Mouse (Mus musculus) limb, embryonic 11.5 days (tissue): ENCODE results near the gene Gm45140. TPM values are rescaled to one million over a fixed set of nuclear protein-coding genes. Genes with fewer than 3 reads are reported as not detected.

ENCODE experiments used
- ATAC-seq: fragments of 200-750 bp; cut with Nextera tagmentation; 2 replicates; pipeline ENCODE4 v1.8.0; 2017; ENCODE audit warnings: low read depth; ENCODE audit not compliant: insufficient number of reproducible peaks, low FRiP score, low TSS enrichment
- DNase-seq: peaks from one replicate; pipeline ENCODE4 v3.0.0-alpha.2; 2015; ENCODE audit warnings: low spot score
- H3K27ac ChIP-seq: fragments of 300-500 bp; sonication (generic); replicated peaks from 2 replicates; pipeline ENCODE4 v1.5.1; 2014; ENCODE audit warnings: low read depth, mild to moderate bottlenecking, low read length
- H3K27me3 ChIP-seq: fragments of 300-500 bp; sonication (generic); 2 replicates; pipeline ENCODE4 v1.6.1; 2014; ENCODE audit warnings: mild to moderate bottlenecking, low read length, mixed read lengths; ENCODE audit not compliant: control insufficient read depth, insufficient read depth
- H3K36me3 ChIP-seq: fragments of 300-500 bp; sonication (generic); 2 replicates; pipeline ENCODE4 v1.6.1; 2014; ENCODE audit warnings: mild to moderate bottlenecking, low read length, moderate library complexity, mixed read lengths; ENCODE audit not compliant: control insufficient read depth, insufficient read depth
- H3K4me1 ChIP-seq: fragments of 300-500 bp; sonication (generic); 2 replicates; pipeline ENCODE4 v1.6.1; 2014; ENCODE audit warnings: low read length, mixed read lengths; ENCODE audit not compliant: control insufficient read depth, insufficient read depth
- H3K4me2 ChIP-seq: fragments of 300-500 bp; sonication (generic); 2 replicates; pipeline ENCODE4 v1.6.1; 2014; ENCODE audit warnings: low read depth, mild to moderate bottlenecking, moderate library complexity; ENCODE audit not compliant: severe bottlenecking
- H3K4me3 ChIP-seq: fragments of 300-500 bp; sonication (generic); 2 replicates; pipeline ENCODE4 v1.5.1; 2014; ENCODE audit warnings: low read depth, low read length
- H3K9ac ChIP-seq: fragments of 300-500 bp; sonication (generic); 2 replicates; pipeline ENCODE4 v1.6.1; 2014; ENCODE audit warnings: mild to moderate bottlenecking, low read length
- H3K9me3 ChIP-seq: fragments of 300-500 bp; sonication (generic); 2 replicates; pipeline ENCODE4 v1.6.1; 2016; ENCODE audit warnings: low read length; ENCODE audit not compliant: control insufficient read depth
- WGBS: fragments of 180-500 bp; shearing (Covaris S2); extraction: QIAGEN DNeasy Blood & Tissue Kit; methylation state at CpG from one replicate; pipeline ENCODE4 v1.1.7; 2014; 5-methylcytosine and 5-hydroxymethylcytosine counted together
- polyA plus RNA-seq: library from polyadenylated mRNA; unstranded; fragments of >200 nt; fragmentation: Nextera tagmentation; extraction: Ambion mirVana; gene quantifications from 2 replicates; pipeline ENCODE4 v1.2.1, GENCODE M21; 2014

The Gm45140 gene
- polyA plus RNA-seq, 1 experiment from 2014 or later, result 2.8 TPM

DNA sequence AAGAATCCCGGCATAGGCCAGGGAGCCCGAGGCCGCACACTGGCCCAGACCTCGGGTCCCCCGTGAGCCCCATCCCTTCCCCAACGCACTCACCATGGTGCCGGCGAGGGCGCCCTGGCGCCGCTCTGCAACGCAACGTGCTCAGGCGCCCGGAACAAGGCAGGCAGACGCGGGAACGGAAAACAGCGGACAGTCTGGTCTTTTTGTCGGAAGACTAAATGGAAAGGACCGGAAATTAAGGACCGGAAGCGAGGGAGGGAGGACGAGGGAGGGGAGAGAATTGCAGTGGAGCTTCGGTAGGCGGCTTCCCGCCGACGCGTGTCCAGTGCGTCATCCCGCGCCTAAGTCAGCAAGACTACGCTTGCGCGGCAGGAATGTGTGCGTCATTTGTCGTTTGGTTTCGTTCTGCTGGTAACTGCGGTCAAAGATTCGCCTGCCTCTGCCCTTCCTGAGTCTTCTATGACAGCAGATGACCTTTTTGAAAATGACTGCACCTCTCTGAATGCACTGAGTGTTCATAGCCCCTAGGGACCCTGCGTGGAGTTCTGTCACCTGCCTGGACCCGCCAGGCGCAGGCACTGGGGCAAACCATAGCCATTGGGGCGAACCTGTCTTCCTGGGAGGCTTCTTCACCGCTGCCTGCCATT, 3.1 kb upstream of the Gm45140 start, which contains the start of gene Isy1:
TSS of gene Isy1 (minus strand) at position 248 of the 647 bp plus-strand sequence.
- H3K36me3 ChIP-seq, result peaks cover 15% of the 10 kb centered on the region

DNA sequence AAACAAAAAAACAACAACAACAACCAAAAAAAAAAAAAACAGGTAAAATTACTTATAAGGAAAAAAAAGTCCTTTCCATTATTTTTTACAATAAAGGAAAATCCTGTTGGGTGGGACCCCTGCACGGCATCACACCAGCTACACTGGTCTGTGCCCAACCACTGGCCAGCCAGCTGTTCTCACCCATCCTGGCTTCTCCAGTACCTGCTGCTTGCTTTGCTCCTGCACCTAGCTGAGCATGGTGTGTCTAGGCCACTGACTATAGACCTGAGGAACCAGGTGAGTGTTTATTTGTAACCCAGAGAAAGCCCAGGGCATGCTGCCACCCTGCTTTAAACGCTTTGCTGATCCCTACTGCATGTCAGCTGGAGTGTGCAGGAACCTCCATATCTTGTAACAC, 15.2 kb downstream of the Gm45140 start:
- Histone ChIP-seq H3K27me3 (no peaks in the 10 kb centered on the region), H3K9ac (no peak overlapping the region), H3K4me1 (no peaks in the 10 kb centered on the region), H3K27ac (no peak overlapping the region), H3K4me2 (no peak overlapping the region), H3K4me3 (no peak overlapping the region), H3K36me3 (peaks cover 45% of the 10 kb centered on the region), H3K9me3 (no peaks in the 10 kb centered on the region)
- ATAC-seq, result no peak
- WGBS, result 93% methylated on average over 2 of the region's 2 CpGs
- DNase-seq, result no peak

More for the DNA sequence above, 3.1 kb upstream of the Gm45140 start, which contains the start of gene Isy1:
- Histone ChIP-seq H3K9me3 (no peaks in the 10 kb centered on the region), H3K4me3 (peak within 1 kb of the TSS; percentile 50), H3K4me2 (peak within 1 kb of the TSS; percentile 60), H3K4me1 (no peaks in the 10 kb centered on the region), H3K27ac (peak within 1 kb of the TSS; percentile 44), H3K9ac (peak within 1 kb of the TSS; percentile 76), H3K27me3 (no peaks in the 10 kb centered on the region)
- under 1% methylated on average over 46 of the region's 46 CpGs for WGBS
- ATAC-seq, result peak; percentile 91
- peak; percentile 95 for DNase-seq

DNA sequence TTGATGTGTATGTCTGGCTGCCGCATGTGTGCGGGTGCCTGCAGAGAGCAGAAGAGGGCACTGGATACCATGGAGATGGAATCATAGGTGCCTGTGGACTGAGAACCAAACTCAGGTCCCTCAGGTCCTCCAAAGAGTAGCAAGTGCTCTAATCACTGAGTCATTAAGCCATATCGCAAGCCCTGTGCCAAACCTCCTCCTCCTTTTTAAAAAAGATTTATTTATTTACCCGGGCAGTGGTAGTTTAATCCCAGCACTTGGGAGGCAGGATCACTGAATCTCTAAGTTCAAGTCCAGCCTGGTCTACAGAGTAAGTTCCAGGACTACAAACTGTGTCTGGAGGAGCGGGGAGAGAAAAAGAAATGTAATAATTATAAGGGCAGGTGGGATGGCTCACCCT, 21.1 kb downstream of the Gm45140 start:
- WGBS, result 95% methylated on average over 5 of the region's 5 CpGs
- Histone ChIP-seq H3K4me2 (no peak overlapping the region), H3K36me3 (peaks cover 15% of the 10 kb centered on the region), H3K4me1 (no peaks in the 10 kb centered on the region), H3K27me3 (no peaks in the 10 kb centered on the region), H3K27ac (no peak overlapping the region), H3K4me3 (no peak overlapping the region), H3K9ac (no peak overlapping the region), H3K9me3 (no peaks in the 10 kb centered on the region)
- no peak for ATAC-seq
- DNase-seq, result no peak

DNA sequence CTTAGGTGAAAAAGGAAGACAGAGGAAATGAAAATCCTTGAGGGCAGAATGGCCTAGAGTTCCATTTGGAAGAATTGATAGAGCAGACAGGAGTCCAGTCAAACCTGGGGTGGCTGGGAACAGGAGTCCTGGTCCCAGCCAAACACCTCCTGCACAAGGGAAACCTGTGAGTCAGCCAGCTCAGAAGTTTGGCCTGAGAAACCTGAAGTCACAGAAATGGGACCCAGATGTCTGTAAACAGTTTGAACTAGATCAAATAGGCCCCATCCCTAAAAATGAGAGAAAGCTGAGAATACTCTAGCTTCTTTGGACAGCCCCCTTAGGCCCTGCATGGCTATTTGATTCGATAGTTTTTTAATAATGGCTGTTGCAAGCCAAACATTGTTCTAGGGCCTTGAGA, 22.9 kb downstream of the Gm45140 start:
- 80% methylated on average over 1 of the region's 1 CpGs for WGBS
- H3K27me3 ChIP-seq, result no peaks in the 10 kb centered on the region
- no peak for DNase-seq
- no peak overlapping the region for H3K9ac ChIP-seq
- H3K9me3 ChIP-seq, result no peaks in the 10 kb centered on the region
- H3K27ac ChIP-seq, result no peak overlapping the region
- ATAC-seq, result no peak
- H3K4me3 ChIP-seq, result no peak overlapping the region; the same call in 1 of the 2 replicates
- no peaks in the 10 kb centered on the region for H3K4me1 ChIP-seq
- H3K4me2 ChIP-seq, result peak overlapping the region; percentile 90
- H3K36me3 ChIP-seq, result peaks cover 4% of the 10 kb centered on the region

DNA sequence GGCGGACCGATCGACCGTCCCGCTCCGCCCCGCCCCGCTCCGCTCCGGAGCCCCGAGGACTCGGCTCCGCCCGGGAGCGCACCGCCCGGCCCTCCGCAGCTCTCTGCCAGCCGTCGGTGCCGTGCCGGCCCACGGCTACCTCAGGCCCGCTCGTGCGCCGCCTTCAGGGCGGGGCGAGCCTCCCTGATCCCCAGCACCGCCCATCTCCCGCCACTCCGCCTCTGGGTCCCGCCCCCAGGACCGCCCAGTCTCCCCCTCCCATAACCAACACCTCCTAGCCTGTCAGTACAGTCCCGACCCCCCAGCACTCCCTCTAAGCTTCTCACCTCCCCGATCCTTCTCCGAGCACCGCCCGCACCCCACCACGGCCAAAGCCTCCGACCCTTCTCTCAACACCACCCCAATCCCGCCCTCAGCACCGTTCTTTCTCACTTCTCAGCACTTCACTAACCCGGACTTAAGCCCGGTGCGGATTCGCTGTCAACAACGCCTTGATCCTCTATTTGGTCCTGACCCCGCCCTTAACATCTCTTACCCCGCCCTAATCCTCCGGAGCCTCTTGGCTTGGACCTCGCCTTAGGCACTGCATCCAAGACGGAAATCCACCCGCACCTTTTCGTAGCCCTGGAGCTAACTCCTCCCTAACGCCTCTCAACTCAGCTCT, 23.8 kb downstream of the Gm45140 start, which contains the start of gene Rab43:
TSS of gene Rab43 (minus strand) at position 490 of the 664 bp plus-strand sequence.
- Histone ChIP-seq H3K9me3 (no peaks in the 10 kb centered on the region), H3K36me3 (peaks cover 2% of the 10 kb centered on the region), H3K27me3 (no peaks in the 10 kb centered on the region), H3K27ac (peak within 1 kb of the TSS; percentile 42; the same call in 1 of the 2 replicates), H3K4me2 (peak within 1 kb of the TSS; percentile 90), H3K4me3 (peak within 1 kb of the TSS; percentile 72), H3K4me1 (no peaks in the 10 kb centered on the region), H3K9ac (peak within 1 kb of the TSS; percentile 67)
- WGBS, result under 1% methylated on average over 41 of the region's 56 CpGs
- peak; percentile 89 for DNase-seq
- peak; percentile 95 for ATAC-seq

DNA sequence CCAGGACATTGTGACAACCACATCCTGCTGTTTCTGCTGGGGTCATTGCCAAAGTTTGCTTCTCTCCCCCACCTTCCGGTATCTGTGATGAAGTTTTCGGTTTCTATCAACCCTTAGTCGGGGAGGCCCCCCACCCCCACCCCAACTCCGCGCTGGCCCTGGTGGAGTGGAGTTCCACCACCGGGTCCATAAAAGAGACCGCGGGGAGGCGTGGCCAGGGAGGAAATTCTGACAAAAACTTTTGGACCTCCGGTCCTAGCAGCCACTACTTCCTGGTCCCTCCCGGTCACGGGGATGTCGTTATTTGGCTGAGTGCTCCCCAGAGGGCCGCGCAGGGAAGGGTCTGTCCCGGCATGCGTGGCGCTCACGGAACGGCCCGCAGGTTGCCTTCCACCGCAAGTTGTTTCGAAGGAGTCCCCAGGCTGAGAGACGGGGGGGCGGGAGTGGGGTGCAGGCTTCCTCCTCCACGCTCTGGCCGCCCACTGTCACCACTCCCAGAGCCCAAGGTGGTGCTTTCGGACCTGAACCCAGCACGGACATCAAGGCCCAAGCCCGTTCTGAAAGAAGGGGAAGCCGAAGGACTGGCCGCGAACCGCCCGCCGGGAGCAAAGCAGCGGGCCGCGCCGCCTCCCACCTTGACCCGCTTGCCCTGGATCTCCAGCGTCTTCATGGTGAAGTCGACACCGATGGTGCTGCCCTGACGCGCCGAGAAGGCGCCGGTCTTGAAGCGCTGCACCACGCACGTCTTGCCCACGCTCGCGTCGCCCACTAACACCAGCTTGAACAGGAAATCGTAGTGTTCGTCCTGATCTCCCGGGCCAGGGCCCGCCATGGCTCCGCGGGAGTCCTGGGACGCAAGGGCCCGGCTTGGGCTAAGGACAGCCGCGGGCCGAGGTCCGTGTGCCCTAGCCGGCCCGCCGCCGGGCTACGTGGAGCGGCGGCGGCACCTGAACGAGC, 24.6 kb downstream of the Gm45140 start:
- DNase-seq (peak; percentile 62), ATAC-seq (peak; percentile 69)
- H3K4me2 ChIP-seq, result peak overlapping the region; percentile 90
- peak overlapping the region; percentile 67 for H3K9ac ChIP-seq
- no peaks in the 10 kb centered on the region for H3K9me3 ChIP-seq
- no peaks in the 10 kb centered on the region for H3K4me1 ChIP-seq
- H3K36me3 ChIP-seq, result no peaks in the 10 kb centered on the region; the same call in none of the 2 replicates
- H3K27ac ChIP-seq, result peak overlapping the region; percentile 42; the same call in 1 of the 2 replicates
- peak overlapping the region; percentile 72 for H3K4me3 ChIP-seq
- H3K27me3 ChIP-seq, result no peaks in the 10 kb centered on the region
- under 1% methylated on average over 66 of the region's 77 CpGs for WGBS

DNA sequence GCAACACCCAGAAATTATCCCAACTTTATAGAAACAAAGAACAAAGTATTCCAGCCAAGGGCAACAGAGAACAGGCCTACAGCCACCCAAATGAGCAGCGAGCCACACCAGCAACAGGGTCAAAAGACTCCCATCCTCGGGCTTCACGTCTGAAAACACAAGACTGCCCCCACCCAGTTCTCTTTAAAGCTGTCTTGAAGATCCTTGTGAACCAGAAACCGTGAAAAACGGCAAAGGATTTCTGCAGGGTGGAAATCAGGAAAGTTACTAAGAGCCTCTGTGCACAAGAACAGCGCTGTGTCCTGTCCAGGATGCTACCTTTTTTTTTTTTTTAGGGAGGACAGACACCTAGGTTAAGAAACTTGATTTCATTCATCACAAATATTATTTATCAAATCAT, 25.3 kb downstream of the Gm45140 start:
- H3K4me2 ChIP-seq, result peak overlapping the region; percentile 90
- no peaks in the 10 kb centered on the region; the same call in none of the 2 replicates for H3K36me3 ChIP-seq
- no peak overlapping the region for H3K9ac ChIP-seq
- no peaks in the 10 kb centered on the region for H3K4me1 ChIP-seq
- WGBS, result 48% methylated on average over 6 of the region's 6 CpGs
- no peaks in the 10 kb centered on the region for H3K27me3 ChIP-seq
- no peaks in the 10 kb centered on the region for H3K9me3 ChIP-seq
- DNase-seq (no peak), ATAC-seq (no peak)
- H3K4me3 ChIP-seq, result peak overlapping the region; percentile 72
- no peak overlapping the region for H3K27ac ChIP-seq

DNA sequence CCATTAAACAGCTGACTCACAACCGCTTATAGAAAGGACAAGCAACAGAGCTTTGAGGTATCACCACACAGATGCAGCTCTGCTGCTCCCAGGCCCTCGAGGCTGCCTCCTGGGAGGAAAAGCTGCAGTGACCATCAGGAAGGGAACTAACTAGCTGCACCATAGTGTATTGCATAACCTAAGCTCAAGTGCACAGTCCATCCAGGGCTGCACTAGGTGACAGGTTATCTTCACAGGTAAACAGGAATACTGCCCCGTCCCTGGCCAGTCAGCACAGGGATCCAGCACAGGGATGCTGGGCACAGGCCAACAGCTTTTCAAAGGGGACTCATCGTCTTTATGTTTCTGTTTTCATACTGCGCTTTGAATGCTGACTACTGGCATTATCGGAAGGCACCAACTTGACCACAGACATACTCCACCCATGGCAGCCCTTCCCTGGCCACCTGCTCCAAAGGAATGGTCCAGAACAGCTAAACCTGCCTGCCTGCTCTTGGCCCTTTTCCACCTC, 25.9 kb downstream of the Gm45140 start:
- H3K4me3 ChIP-seq, result no peak overlapping the region
- H3K4me1 ChIP-seq, result no peaks in the 10 kb centered on the region
- no peak for DNase-seq
- ATAC-seq, result no peak
- H3K27me3 ChIP-seq, result no peaks in the 10 kb centered on the region
- H3K9ac ChIP-seq, result no peak overlapping the region
- H3K9me3 ChIP-seq, result no peaks in the 10 kb centered on the region
- no peak overlapping the region for H3K27ac ChIP-seq
- H3K4me2 ChIP-seq, result no peak overlapping the region
- WGBS, result 91% methylated on average over 6 of the region's 6 CpGs
- no peaks in the 10 kb centered on the region; the same call in none of the 2 replicates for H3K36me3 ChIP-seq
